Mouse (Mus musculus) adipocyte (in vitro differentiated cells): ENCODE results near the gene Dok3.
A peak's percentile ranks its signal among the peaks of the same experiment; 100 is the strongest.

ENCODE experiments used
- DNase-seq: peaks from one replicate; pipeline ENCODE4 v3.0.0-alpha.2; 2016; ENCODE audit warnings: low spot score

Gene Dok3

GRCm38 (mm10) chr13:55507877-55508276 lies 21.2 kb downstream of the Dok3 start:
- DNase-seq = no peak

GRCm38 (mm10) chr13:55506697-55507096 lies 22.4 kb downstream of the Dok3 start:
- DNase-seq = peak; percentile 23

- DNase-seq = no peak
These were observed 23.3 kb downstream of the Dok3 start for GRCm38 (mm10) chr13:55505810-55506209.

- DNase-seq = no peak
These were observed 24.7 kb downstream of the Dok3 start for GRCm38 (mm10) chr13:55504390-55504789.

- no peak for DNase-seq
These were observed 26.7 kb downstream of the Dok3 start for GRCm38 (mm10) chr13:55502405-55502804.

- DNase-seq = no peak
These were observed 28.5 kb downstream of the Dok3 start for GRCm38 (mm10) chr13:55500575-55500974.

- DNase-seq = no peak
These were observed 30.2 kb downstream of the Dok3 start for GRCm38 (mm10) chr13:55498906-55499305.

- DNase-seq = no peak
These were observed 32.4 kb downstream of the Dok3 start for GRCm38 (mm10) chr13:55496661-55497060.

- DNase-seq = no peak
These were observed 33.4 kb downstream of the Dok3 start for GRCm38 (mm10) chr13:55495702-55496101.

- peak; percentile 19 for DNase-seq
These were observed 34.0 kb downstream of the Dok3 start for GRCm38 (mm10) chr13:55494883-55495621.

GRCm38 (mm10) chr13:55494257-55494656 lies 34.8 kb downstream of the Dok3 start:
- DNase-seq = no peak

GRCm38 (mm10) chr13:55487578-55488498 lies 41.3 kb downstream of the Dok3 start, which contains the start of gene Dbn1:
Gene Dbn1, minus strand, starts transcription at chr13:55488111.
- no peak for DNase-seq

- no peak for DNase-seq
These were observed 42.0 kb downstream of the Dok3 start for GRCm38 (mm10) chr13:55486916-55487577.

- DNase-seq = no peak
These were observed 42.9 kb downstream of the Dok3 start for GRCm38 (mm10) chr13:55486029-55486794.

- no peak for DNase-seq
These were observed 44.5 kb downstream of the Dok3 start for GRCm38 (mm10) chr13:55484520-55485088.

GRCm38 (mm10) chr13:55483593-55483992 lies 45.5 kb downstream of the Dok3 start:
- DNase-seq = no peak

- no peak for DNase-seq
These were observed 46.0 kb downstream of the Dok3 start for GRCm38 (mm10) chr13:55483071-55483470.

- no peak for DNase-seq
These were observed 46.6 kb downstream of the Dok3 start for GRCm38 (mm10) chr13:55482542-55482941.

- no peak for DNase-seq
These were observed 49.2 kb downstream of the Dok3 start for GRCm38 (mm10) chr13:55479929-55480328.

GRCm38 (mm10) chr13:55479008-55479407 lies 50.1 kb downstream of the Dok3 start:
- DNase-seq = no peak

- no peak for DNase-seq
These were observed 51.1 kb downstream of the Dok3 start for GRCm38 (mm10) chr13:55478036-55478435.
